Mouse (Mus musculus): ENCODE results near the gene Plvap. TPM values are rescaled to one million over a fixed set of nuclear protein-coding genes. Genes with fewer than 3 reads are reported as not detected.
A peak's percentile ranks its signal among the peaks of the same experiment; 100 is the strongest.

Gene Plvap
- total and polyA plus RNA-seq, 3 experiments = 11.7 to 20.4 TPM; not detected in 1

DNA sequence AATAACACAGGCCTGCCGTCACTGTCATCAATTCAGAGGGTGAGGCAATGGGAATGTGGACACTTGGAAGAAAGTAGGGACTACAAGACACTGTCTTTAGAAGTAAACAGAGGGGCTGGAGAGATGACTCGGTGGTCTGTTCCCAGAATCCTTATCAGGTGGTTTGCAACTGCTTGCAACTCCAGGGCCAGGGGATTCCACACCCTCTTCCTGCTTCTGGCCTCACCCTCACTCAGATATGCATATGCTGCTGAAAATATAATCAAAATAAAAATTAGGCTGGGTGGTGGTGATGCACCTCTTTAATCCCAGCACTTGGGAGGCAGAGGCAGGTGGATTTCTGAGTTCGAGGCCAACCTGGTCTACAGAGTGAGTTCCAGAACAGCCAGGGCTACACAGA is 48.5 kb upstream of the Plvap start:
- Histone ChIP-seq H3K9me3 (replicated peaks; ENCODE audit: insufficient read depth, low read length) (no peaks in the 10 kb centered on the region), H3K4me3 (ENCODE audit: control insufficient read depth in 1 of 2, insufficient read depth in 1 of 2, low read depth in 2 of 2, low read length in 2 of 2) (no peak overlapping the region; a peak in 1 of 4 replicates), H3K79me2 (ENCODE audit: control insufficient read depth, insufficient read depth, low read length, poor library complexity) (no peaks in the 10 kb centered on the region), H3K27ac (ENCODE audit: control insufficient read depth, low read depth, low read length) (no peak overlapping the region), H3K27me3 (ENCODE audit: control insufficient read depth in 1 of 2, insufficient read depth in 2 of 2, low read length in 2 of 2) (no peaks in the 10 kb centered on the region), H3K36me3 (ENCODE audit: control insufficient read depth in 1 of 2, insufficient read depth in 2 of 2, low read length in 2 of 2) (peaks cover 0 to 8% of the 10 kb centered on the region in 2 experiments; a peak in 2 of 4 replicates), H3K4me1 (ENCODE audit: control insufficient read depth in 1 of 2, insufficient read depth in 2 of 2, low read length in 2 of 2) (peaks cover 4 to 15% of the 10 kb centered on the region in 2 experiments; a peak in 3 of 4 replicates), H3K9ac (ENCODE audit: control insufficient read depth, low read depth, low read length, poor library complexity, severe bottlenecking) (no peak overlapping the region)
- DNase-seq (ENCODE audit: low read depth, low spot score) = peak; percentile 34
- no peak for TF ChIP-seq ZC3H11A (IDR thresholded peaks at IDR 0.05; ENCODE audit: low read depth, low read length)
- TF ChIP-seq POLR2AphosphoS2 (IDR thresholded peaks at IDR 0.05; ENCODE audit: low read length) = no peak
- no peak for TF ChIP-seq CHD2 (IDR thresholded peaks at IDR 0.05; ENCODE audit: low read length)
- TF ChIP-seq MXI1 (IDR thresholded peaks at IDR 0.05; ENCODE audit: low read depth, low read length) = no peak
- no peak for TF ChIP-seq NRF1 (IDR thresholded peaks at IDR 0.05; ENCODE audit: insufficient read depth, low read depth, low read length, poor library complexity, severe bottlenecking)
- TF ChIP-seq TCF12 (IDR thresholded peaks at IDR 0.05; ENCODE audit: low read depth, low read length) = no peak
- no peak for TF ChIP-seq CTCF (IDR thresholded peaks at IDR 0.05 in 2 of 3, conservative IDR thresholded peaks at IDR 0.05 in 1 of 3; ENCODE audit: control insufficient read depth in 1 of 3, insufficient read depth in 1 of 3, low read depth in 2 of 3, low read length in 3 of 3, poor library complexity in 1 of 3, severe bottlenecking in 1 of 3)
- TF ChIP-seq ZMIZ1 (IDR thresholded peaks at IDR 0.05; ENCODE audit: low read depth, low read length) = no peak

DNA sequence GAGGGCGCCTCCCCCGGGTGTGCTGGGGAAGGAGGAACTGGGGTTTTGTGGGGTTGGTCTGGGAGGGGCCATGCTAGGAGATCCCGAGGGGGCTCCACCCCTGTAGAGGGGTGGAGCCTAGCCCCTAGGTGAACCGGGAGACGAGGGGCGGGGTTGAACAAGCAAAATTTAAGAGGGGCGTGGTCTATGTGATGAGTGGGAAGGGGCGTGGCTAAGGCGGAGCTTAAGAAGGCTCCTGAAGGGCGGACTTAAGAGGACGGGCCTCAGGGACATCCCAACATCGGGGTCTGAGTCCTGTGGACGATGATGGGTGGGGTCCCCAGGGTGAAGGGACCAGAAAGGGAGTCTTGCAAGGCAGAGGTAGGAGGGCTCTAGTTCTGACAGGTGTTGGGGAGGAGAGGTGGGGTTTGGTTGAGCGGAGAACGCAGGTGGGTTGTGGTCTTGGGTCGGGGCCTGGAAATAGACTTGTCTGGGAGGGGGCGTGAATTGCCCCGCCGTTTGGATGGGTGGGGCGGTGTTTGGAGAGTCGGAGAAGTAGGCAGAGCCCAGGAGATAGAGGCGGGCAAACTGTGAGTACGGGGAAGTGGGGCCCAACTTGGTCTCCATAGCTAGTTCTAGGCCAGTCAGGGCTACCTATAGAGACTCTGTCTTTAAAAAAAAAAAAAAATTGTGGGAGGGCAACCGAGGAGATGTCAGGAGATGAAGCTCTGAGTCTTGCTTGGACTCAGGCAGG is 47.6 kb upstream of the Plvap start:
- H3K4me3 ChIP-seq (ENCODE audit: control insufficient read depth in 1 of 2, insufficient read depth in 1 of 2, low read depth in 2 of 2, low read length in 2 of 2) = peak overlapping the region; percentile 74 to 97
- DNase-seq (ENCODE audit: low read depth, low spot score) = peak; percentile 98
- peak overlapping the region; percentile 80 for H3K9ac ChIP-seq (ENCODE audit: control insufficient read depth, low read depth, low read length, poor library complexity, severe bottlenecking)
- peak; percentile 61 for TF ChIP-seq ZNF384 (IDR thresholded peaks at IDR 0.05; ENCODE audit: low read depth, low read length)
- peak; percentile 12; the same call in 1 of the 2 replicates for TF ChIP-seq ZMIZ1 (IDR thresholded peaks at IDR 0.05; ENCODE audit: low read depth, low read length)
- TF ChIP-seq TCF12 (IDR thresholded peaks at IDR 0.05; ENCODE audit: low read depth, low read length) = no peak
- TF ChIP-seq CTCF (IDR thresholded peaks at IDR 0.05 in 2 of 3, conservative IDR thresholded peaks at IDR 0.05 in 1 of 3; ENCODE audit: control insufficient read depth in 1 of 3, insufficient read depth in 1 of 3, low read depth in 2 of 3, low read length in 3 of 3, poor library complexity in 1 of 3, severe bottlenecking in 1 of 3) = peak in 2 of 3 experiments; percentile 43 to 50; a peak in 3 of 6 replicates
- no peak for TF ChIP-seq ZC3H11A (IDR thresholded peaks at IDR 0.05; ENCODE audit: low read depth, low read length)
- TF ChIP-seq HCFC1 (IDR thresholded peaks at IDR 0.05; ENCODE audit: low read depth, low read length) = peak; percentile 37; the same call in 1 of the 2 replicates
- 0 out of 2 replicates have a peak, but pooled peaks have one; percentile 6 for TF ChIP-seq UBTF (IDR thresholded peaks at IDR 0.05; ENCODE audit: borderline replicate concordance, insufficient read depth, low read depth, low read length)
- peak; percentile 23 for TF ChIP-seq TBP (IDR thresholded peaks at IDR 0.05; ENCODE audit: low read depth, low read length)
- peak; percentile 66 for TF ChIP-seq MAZ (IDR thresholded peaks at IDR 0.05; ENCODE audit: low read depth, low read length)
- TF ChIP-seq CHD2 (IDR thresholded peaks at IDR 0.05; ENCODE audit: low read length) = no peak
- H3K27ac ChIP-seq (ENCODE audit: control insufficient read depth, low read depth, low read length) = no peak overlapping the region
- peaks cover 0 to 14% of the 10 kb centered on the region in 2 experiments; a peak in 2 of 4 replicates for H3K36me3 ChIP-seq (ENCODE audit: control insufficient read depth in 1 of 2, insufficient read depth in 2 of 2, low read length in 2 of 2)
- H3K79me2 ChIP-seq (ENCODE audit: control insufficient read depth, insufficient read depth, low read length, poor library complexity) = no peaks in the 10 kb centered on the region
- no peaks in the 10 kb centered on the region for H3K27me3 ChIP-seq (ENCODE audit: control insufficient read depth in 1 of 2, insufficient read depth in 2 of 2, low read length in 2 of 2)
- H3K4me1 ChIP-seq (ENCODE audit: control insufficient read depth in 1 of 2, insufficient read depth in 2 of 2, low read length in 2 of 2) = peaks cover 4 to 24% of the 10 kb centered on the region in 2 experiments
- H3K9me3 ChIP-seq (replicated peaks; ENCODE audit: insufficient read depth, low read length) = no peaks in the 10 kb centered on the region

Data from MEL (cell line).